Mouse (Mus musculus) thymus, adult 2 months (tissue): ENCODE results near the gene Dclk1.

Source experiments
- CTCF ChIP-seq: fragments of 200-500 bp; IDR thresholded peaks from 2 replicates; pipeline ENCODE4 v1.5.1; 2012; ENCODE audit warnings: mild to moderate bottlenecking, control low read depth, low read length, moderate library complexity, borderline replicate concordance; ENCODE audit not compliant: control insufficient read depth, poor library complexity, insufficient read depth; ENCODE audit errors: extremely low read depth
- POLR2A ChIP-seq: fragments of 200-500 bp; IDR thresholded peaks from 2 replicates; pipeline ENCODE4 v1.6.1; 2012; ENCODE audit warnings: mild to moderate bottlenecking, low read length, control low read depth, moderate library complexity; ENCODE audit not compliant: control insufficient read depth, poor library complexity, insufficient read depth; ENCODE audit errors: extremely low read depth

- TF ChIP-seq CTCF (no peak), POLR2A (no peak)
Observed at GRCm38 (mm10) chr3:55438824-55439446, 196.8 kb downstream of the Dclk1 start.
